Mouse (Mus musculus) E14TG2a.4 (cell line): ENCODE measurements around the gene Hmcn2.

Experiments
- CTCF ChIP-seq: conservative IDR thresholded peaks from 2 replicates; pipeline ENCODE4 v1.5.1; 2014; ENCODE audit warnings: low read length
- NANOG ChIP-seq: IDR thresholded peaks from 2 replicates; pipeline ENCODE4 v1.6.1; 2014; ENCODE audit warnings: borderline replicate concordance, low read length, mixed read lengths

DNA sequence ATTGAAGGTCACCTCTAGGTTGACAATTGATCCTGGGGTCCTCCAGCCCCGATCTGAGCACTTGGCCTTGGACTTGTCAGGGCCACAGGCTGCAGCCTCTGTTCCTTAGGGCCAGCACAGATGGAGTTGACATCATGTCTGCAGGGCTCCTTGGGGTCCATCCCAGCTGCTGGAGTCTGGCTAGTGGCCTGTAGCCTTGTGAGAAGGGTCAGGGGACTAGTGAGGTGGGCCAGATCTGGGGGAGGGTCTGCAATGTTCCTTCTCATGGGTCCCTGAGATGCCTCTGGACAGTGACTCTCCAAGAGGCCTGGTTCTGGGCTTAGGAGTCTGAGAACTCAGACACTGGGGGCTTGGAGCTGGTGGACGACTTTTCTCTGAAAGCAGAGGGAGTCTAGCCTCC lies 63.3 kb downstream of the Hmcn2 start:
- TF ChIP-seq CTCF (no peak), NANOG (no peak)
